Mouse (Mus musculus) lung, postnatal 0 days (tissue): ENCODE results near the gene Pigf. TPM values are rescaled to one million over a fixed set of nuclear protein-coding genes. Genes with fewer than 3 reads are reported as not detected.

Experiments used
- ATAC-seq: fragments of 200-750 bp; cut with Nextera tagmentation; 2 replicates; pipeline ENCODE4 v1.8.0; 2017; ENCODE audit warnings: moderate library complexity
- DNase-seq: peaks from one replicate; pipeline ENCODE4 v3.0.0-alpha.2; 2016; ENCODE audit warnings: low spot score
- H3K27ac ChIP-seq: fragments of 300-500 bp; sonication (generic); 2 replicates; pipeline ENCODE4 v1.5.1; 2014; ENCODE audit warnings: antibody characterized with exemption, mild to moderate bottlenecking, low read length, mixed read lengths
- H3K27me3 ChIP-seq: fragments of 300-500 bp; sonication (generic); replicated peaks from 2 replicates; pipeline ENCODE4 v1.6.1; 2014; ENCODE audit warnings: low read length, mixed read lengths; ENCODE audit not compliant: insufficient read depth
- H3K36me3 ChIP-seq: fragments of 300-500 bp; sonication (generic); 2 replicates; pipeline ENCODE4 v1.6.1; 2014; ENCODE audit warnings: low read length, mixed read lengths; ENCODE audit not compliant: insufficient read depth
- H3K4me1 ChIP-seq: fragments of 300-500 bp; sonication (generic); 2 replicates; pipeline ENCODE4 v1.6.1; 2014; ENCODE audit warnings: antibody characterized with exemption, low read depth, low read length, mixed read lengths; ENCODE audit not compliant: insufficient read depth
- H3K4me2 ChIP-seq: fragments of 300-500 bp; sonication (generic); replicated peaks from 2 replicates; pipeline ENCODE4 v1.6.1; 2014; ENCODE audit warnings: low read depth, mild to moderate bottlenecking, low read length, moderate library complexity, mixed read lengths
- H3K4me3 ChIP-seq: fragments of 300-500 bp; sonication (generic); 2 replicates; pipeline ENCODE4 v1.5.1; 2014; ENCODE audit warnings: low read depth, low read length
- H3K9ac ChIP-seq: fragments of 300-500 bp; sonication (generic); replicated peaks from 2 replicates; pipeline ENCODE4 v1.6.1; 2014; ENCODE audit warnings: low read depth, mild to moderate bottlenecking
- H3K9me3 ChIP-seq: fragments of 300-500 bp; sonication (generic); 2 replicates; pipeline ENCODE4 v1.6.1; 2016; ENCODE audit warnings: low read length, mixed read lengths
- CTCF ChIP-seq: IDR thresholded peaks from 2 replicates; pipeline ENCODE4 v1.5.1; 2016; ENCODE audit warnings: antibody characterized with exemption, mild to moderate bottlenecking
- EP300 ChIP-seq: IDR thresholded peaks from 2 replicates; pipeline ENCODE4 v1.6.1; 2016; ENCODE audit warnings: antibody characterized with exemption, mild to moderate bottlenecking, control low read depth
- WGBS: fragments of 180-500 bp; shearing (Covaris S2); extraction: QIAGEN DNeasy Blood & Tissue Kit; methylation state at CpG from one replicate; pipeline ENCODE4 v1.1.7; 2014; 5-methylcytosine and 5-hydroxymethylcytosine counted together
- polyA plus RNA-seq: library from polyadenylated mRNA; unstranded; fragments of >200 nt; fragmentation: Nextera tagmentation; extraction: Ambion mirVana; gene quantifications from 2 replicates; pipeline ENCODE4 v1.2.1, GENCODE M21; 2015

Gene Pigf
- polyA plus RNA-seq, 1 experiment from 2014 or later, result 17.5 TPM

GRCm38 (mm10) chr17:87063461-87063860 is 38.3 kb upstream of the Pigf start:
- Histone ChIP-seq H3K36me3 (no peaks in the 10 kb centered on the region), H3K4me1 (peaks cover 4% of the 10 kb centered on the region; the same call in 1 of the 2 replicates), H3K27me3 (no peaks in the 10 kb centered on the region), H3K9ac (no peak overlapping the region), H3K4me3 (no peak overlapping the region), H3K4me2 (no peak overlapping the region), H3K27ac (no peak overlapping the region), H3K9me3 (no peaks in the 10 kb centered on the region)
- no peak for TF ChIP-seq CTCF
- TF ChIP-seq EP300, result no peak
- peak; percentile 45 for DNase-seq
- ATAC-seq, result peak; percentile 57; the same call in 1 of the 2 replicates
- WGBS, result 44% methylated on average over 7 of the region's 7 CpGs

GRCm38 (mm10) chr17:87062639-87063038 is 37.4 kb upstream of the Pigf start:
- TF ChIP-seq CTCF, result no peak
- peak; percentile 16; the same call in 1 of the 2 replicates for TF ChIP-seq EP300
- peak; percentile 10 for DNase-seq

GRCm38 (mm10) chr17:87057486-87058266 is 32.5 kb upstream of the Pigf start:
- Histone ChIP-seq H3K9ac (no peak overlapping the region), H3K4me1 (peaks cover 4% of the 10 kb centered on the region; the same call in 1 of the 2 replicates), H3K4me3 (no peak overlapping the region), H3K27ac (no peak overlapping the region), H3K36me3 (no peaks in the 10 kb centered on the region), H3K9me3 (no peaks in the 10 kb centered on the region), H3K4me2 (no peak overlapping the region), H3K27me3 (no peaks in the 10 kb centered on the region)
- ATAC-seq (no peak), DNase-seq (no peak)
- TF ChIP-seq EP300 (no peak), CTCF (no peak)
- WGBS, result 71% methylated on average over 8 of the region's 8 CpGs

More at GRCm38 (mm10) chr17:87062639-87063038, 37.4 kb upstream of the Pigf start:
- H3K4me2 ChIP-seq, result no peak overlapping the region
- H3K36me3 ChIP-seq, result no peaks in the 10 kb centered on the region
- H3K27me3 ChIP-seq, result no peaks in the 10 kb centered on the region
- H3K4me3 ChIP-seq, result no peak overlapping the region
- peak; percentile 11; the same call in 1 of the 2 replicates for ATAC-seq
- H3K27ac ChIP-seq, result peak overlapping the region; percentile 43
- peaks cover 4% of the 10 kb centered on the region; the same call in 1 of the 2 replicates for H3K4me1 ChIP-seq
- WGBS, result 61% methylated on average over 9 of the region's 9 CpGs
- no peaks in the 10 kb centered on the region for H3K9me3 ChIP-seq
- no peak overlapping the region for H3K9ac ChIP-seq

GRCm38 (mm10) chr17:87056761-87057160 is 31.6 kb upstream of the Pigf start:
- H3K4me3 ChIP-seq, result no peak overlapping the region
- DNase-seq (no peak), ATAC-seq (no peak)
- no peaks in the 10 kb centered on the region for H3K27me3 ChIP-seq
- no peak overlapping the region for H3K9ac ChIP-seq
- TF ChIP-seq CTCF (no peak), EP300 (no peak)
- H3K4me1 ChIP-seq, result peaks cover 3% of the 10 kb centered on the region; the same call in 1 of the 2 replicates
- no peaks in the 10 kb centered on the region for H3K9me3 ChIP-seq
- H3K4me2 ChIP-seq, result no peak overlapping the region
- 89% methylated on average over 7 of the region's 7 CpGs for WGBS
- H3K36me3 ChIP-seq, result no peaks in the 10 kb centered on the region
- no peak overlapping the region for H3K27ac ChIP-seq

- Histone ChIP-seq H3K27ac (no peak overlapping the region), H3K4me3 (no peak overlapping the region), H3K27me3 (no peaks in the 10 kb centered on the region), H3K9ac (no peak overlapping the region), H3K9me3 (no peaks in the 10 kb centered on the region), H3K36me3 (no peaks in the 10 kb centered on the region), H3K4me1 (peaks cover 3% of the 10 kb centered on the region; the same call in 1 of the 2 replicates), H3K4me2 (no peak overlapping the region)
- DNase-seq (no peak), ATAC-seq (no peak)
- TF ChIP-seq CTCF (no peak), EP300 (no peak)
- WGBS, result 37% methylated on average over 1 of the region's 1 CpGs
Measured at GRCm38 (mm10) chr17:87055663-87056062, 30.5 kb upstream of the Pigf start.

- Histone ChIP-seq H3K9ac (no peak overlapping the region), H3K4me3 (no peak overlapping the region), H3K4me1 (peaks cover 3% of the 10 kb centered on the region; the same call in 1 of the 2 replicates), H3K27me3 (no peaks in the 10 kb centered on the region), H3K27ac (0 out of 2 replicates have a peak overlapping the region, but pooled peaks have one; percentile 39), H3K4me2 (no peak overlapping the region), H3K36me3 (no peaks in the 10 kb centered on the region), H3K9me3 (no peaks in the 10 kb centered on the region)
- peak; percentile 44; the same call in 1 of the 2 replicates for ATAC-seq
- TF ChIP-seq EP300 (no peak), CTCF (no peak)
- peak; percentile 27 for DNase-seq
- 29% methylated on average over 5 of the region's 5 CpGs for WGBS
Measured at GRCm38 (mm10) chr17:87055051-87055459, 29.8 kb upstream of the Pigf start.
